Mouse (Mus musculus) frontal cortex, postnatal 14 days (tissue): Measurements from ENCODE around the gene Mvb12a.

Experiments
- DNase-seq, 2 experiments: peaks; one replicate each; pipeline ENCODE4 v3.0.0; 2022; ENCODE audit warnings: low spot score in 2 of 2

Mvb12a gene

GRCm38 (mm10) chr8:71592374-71593170 is 49.9 kb downstream of the Mvb12a start:
- peak; percentile 81 to 84 for DNase-seq

GRCm38 (mm10) chr8:71593556-71594323 is 51.0 kb downstream of the Mvb12a start:
- no peak for DNase-seq

GRCm38 (mm10) chr8:71594324-71594722 is 51.6 kb downstream of the Mvb12a start:
- DNase-seq = no peak

GRCm38 (mm10) chr8:71595862-71596261 is 53.1 kb downstream of the Mvb12a start:
- DNase-seq = peak; percentile 74 to 83

GRCm38 (mm10) chr8:71596384-71596783 is 53.7 kb downstream of the Mvb12a start:
- DNase-seq = no peak

- DNase-seq = no peak
Measured at GRCm38 (mm10) chr8:71596798-71597197, 54.1 kb downstream of the Mvb12a start.

- no peak for DNase-seq
Measured at GRCm38 (mm10) chr8:71597451-71597850, 54.7 kb downstream of the Mvb12a start, which contains the start of gene Fam129c. TSS of gene Fam129c (plus strand) at chr8:71597648.
